Mouse (Mus musculus): ENCODE results near the gene 4930452B06Rik.

GRCm38 (mm10) chr14:8422833-8423232, 243.2 kb downstream of the 4930452B06Rik start:
- TF ChIP-seq TAL1 (IDR thresholded peaks at IDR 0.05; ENCODE audit: low read length) (no peak), GATA1 (IDR thresholded peaks at IDR 0.05; ENCODE audit: low read length) (no peak)
